Mouse (Mus musculus) skeletal muscle tissue, adult 2 months (tissue): ENCODE measurements around the gene Pcf11.

Source experiments
- DNase-seq: peaks from one replicate; pipeline ENCODE4 v3.0.0-alpha.2; 2012; ENCODE audit warnings: low read depth, low spot score

The Pcf11 gene

DNA sequence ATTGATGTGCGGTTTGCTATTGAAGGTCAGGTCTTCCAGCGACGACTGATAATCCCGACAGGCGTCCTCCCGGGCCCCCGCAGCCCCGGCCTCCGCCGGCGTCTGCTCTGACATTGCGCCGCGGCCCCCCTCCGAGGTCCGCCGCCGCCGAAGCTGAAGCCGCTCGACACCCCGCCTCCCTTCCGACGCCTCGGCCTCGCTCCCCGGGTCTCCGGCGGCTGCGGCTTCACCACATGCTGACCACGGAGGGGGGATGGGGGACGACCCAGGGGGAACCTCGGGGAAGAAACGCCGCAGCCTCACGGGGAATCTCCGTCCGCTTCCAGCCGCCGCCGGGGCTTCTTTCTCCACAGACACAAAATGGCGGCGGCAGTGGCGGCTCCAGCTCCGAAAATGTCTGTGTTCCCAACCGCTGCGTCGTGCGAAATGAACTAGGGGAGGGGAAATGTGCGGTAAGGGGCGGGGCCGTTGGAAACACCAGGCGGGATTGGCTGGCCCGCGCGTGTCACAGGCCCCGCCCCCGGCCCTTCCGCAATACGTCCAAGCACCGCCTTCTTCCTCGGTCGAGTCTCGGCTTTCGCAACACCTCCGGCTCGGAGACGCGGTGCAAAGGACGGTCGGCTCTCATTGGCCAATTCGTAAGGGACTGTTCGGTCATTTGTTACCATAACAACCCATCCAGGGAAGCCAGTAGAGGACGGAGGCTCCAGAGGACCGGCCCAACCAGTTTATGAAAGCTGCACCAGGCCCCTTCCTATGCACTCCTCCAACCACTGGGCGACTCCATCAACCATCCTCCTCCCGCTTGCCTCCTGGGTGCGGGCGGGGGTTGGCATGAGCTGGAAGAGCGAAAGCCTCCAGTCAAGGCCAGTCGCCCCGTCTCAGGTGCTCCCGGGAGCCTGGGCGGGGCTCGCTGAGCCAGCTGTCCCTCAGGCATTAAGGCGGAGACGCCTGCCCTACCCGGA lies at the start of gene Pcf11:
TSS of gene Pcf11 (minus strand) at position 428 of the 965 bp plus-strand sequence.
- DNase-seq: peak; percentile 99

DNA sequence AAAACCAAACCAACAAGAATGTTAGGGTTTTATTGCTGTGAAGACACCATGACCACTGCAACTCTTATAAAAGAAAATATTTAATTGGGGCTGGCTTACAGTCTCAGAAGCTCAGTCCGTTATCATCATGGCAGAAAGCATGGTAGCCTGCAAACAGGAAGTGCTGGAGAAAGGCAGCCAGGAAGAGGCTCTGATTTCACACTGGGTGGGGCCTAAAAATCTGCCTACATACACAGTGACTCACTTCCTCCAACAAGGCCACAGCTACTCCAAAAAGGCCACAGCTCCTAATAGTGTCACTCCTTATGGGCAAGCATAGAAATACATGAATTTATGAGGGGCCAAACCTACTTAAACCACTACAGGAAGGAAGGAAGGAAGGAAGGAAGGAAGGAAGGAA lies 45.3 kb upstream of the Pcf11 start:
- DNase-seq: no peak

DNA sequence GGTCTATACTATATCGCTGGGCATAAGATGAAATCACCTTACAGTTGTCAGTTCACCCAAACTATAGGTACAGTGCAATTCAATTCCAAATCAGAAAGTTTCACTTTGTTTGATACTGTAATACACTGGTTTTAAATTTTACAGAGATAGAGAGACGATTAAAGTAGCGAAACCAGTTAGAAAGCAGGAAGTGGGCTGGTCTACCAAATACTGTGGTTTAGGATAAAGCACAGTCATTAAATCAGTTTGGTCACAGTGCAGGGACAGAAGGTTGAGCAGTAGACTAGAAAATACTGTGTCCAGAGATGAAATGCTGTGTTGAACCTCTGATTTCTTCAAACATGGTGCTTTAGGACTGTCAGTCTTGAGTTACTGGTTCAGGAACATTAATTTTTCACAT lies 41.9 kb upstream of the Pcf11 start:
- no peak for DNase-seq

DNA sequence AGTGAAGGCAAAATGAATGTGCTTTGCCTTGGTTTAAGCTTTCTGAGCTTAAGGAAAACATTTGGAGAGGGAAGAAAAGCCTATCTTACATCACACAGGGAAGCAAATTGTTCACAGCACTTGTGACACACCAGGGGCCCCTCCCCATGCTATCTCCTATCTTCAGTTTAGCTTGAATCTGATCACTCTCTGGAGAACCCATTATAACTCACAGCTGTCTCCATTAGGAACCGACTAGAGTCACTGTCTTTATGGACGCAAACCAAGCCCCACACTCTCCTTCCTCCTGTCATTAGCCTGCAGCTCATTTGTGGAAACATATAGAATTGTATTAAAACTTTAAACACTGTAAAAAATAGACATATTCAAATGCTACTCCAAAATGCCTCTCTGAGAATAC lies 39.8 kb upstream of the Pcf11 start:
- no peak for DNase-seq

DNA sequence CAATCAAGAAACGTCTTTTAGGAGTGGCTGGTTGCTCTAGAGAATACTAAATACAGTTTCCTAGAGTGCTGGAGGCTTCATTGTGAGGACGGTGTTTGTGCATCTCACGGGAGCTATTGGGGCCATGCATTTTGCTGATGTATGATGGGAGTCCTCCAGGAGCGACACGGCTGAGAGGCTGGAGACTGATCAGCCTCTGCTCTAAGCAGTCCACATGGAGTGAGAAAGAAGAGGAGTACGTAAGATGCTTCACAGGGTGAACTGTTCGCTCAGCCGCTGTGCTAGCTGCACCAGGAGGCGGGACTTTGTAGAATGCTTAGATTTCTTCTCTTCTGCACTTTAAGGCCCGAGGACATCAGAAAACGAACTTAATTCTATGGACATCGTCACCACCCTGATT lies 37.0 kb upstream of the Pcf11 start:
- DNase-seq: no peak

DNA sequence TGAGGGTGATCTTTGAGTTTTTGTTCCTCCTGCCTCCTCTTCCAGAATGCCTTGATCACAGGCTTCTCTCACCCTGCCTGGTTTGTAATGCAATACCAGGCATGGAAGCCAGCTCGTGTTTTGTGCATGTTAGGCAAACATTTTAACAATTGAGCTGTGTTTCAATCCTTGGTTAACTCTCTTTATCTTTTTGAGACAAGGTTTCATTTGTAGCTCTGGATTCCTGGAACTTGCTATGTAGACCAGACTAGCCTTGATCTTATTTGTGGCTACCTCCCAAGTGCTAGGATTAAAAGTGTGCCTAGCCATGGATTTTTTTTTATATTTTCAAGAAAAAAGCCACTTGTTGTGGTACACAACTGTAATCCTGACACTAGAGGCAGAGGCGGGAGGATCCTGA lies 35.8 kb upstream of the Pcf11 start:
- DNase-seq: no peak

DNA sequence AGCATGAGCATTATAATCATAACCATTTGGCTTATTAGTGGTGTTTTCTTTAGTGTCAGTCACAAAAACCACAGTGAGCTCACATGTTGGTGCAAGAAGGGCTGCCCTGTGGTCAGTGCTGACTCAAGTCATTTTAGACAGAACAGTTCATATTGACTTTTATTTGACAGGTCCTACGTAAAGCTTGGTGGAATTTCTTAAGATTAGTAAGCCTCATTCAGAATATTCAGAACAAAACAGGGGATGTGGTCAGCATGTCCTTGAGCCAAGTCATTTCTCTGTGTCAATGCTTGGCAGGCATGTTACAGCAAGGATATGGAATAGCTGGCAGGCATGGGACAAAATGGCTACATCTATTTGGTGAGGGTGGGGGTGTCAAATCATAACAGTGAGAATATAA lies 33.9 kb upstream of the Pcf11 start:
- DNase-seq: no peak

DNA sequence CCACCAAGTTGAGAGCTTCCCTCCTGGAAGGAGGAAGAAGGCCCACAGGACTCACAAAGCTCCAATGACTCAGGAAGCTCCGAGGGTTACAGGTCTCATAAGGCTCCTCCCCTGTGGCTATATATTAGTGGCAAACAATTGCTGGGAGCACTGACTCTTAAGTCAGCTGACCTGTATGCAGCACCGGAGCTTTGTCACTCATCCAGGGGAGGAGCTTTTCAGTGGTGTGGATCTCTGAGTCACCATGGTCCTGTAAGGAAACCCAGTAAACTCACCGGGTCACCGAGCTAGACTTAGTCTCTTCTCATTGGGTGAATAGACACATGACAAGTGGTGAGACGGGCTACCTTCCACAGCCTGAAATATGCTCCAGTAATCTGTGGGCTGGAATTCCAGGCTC lies 29.0 kb upstream of the Pcf11 start:
- no peak for DNase-seq

DNA sequence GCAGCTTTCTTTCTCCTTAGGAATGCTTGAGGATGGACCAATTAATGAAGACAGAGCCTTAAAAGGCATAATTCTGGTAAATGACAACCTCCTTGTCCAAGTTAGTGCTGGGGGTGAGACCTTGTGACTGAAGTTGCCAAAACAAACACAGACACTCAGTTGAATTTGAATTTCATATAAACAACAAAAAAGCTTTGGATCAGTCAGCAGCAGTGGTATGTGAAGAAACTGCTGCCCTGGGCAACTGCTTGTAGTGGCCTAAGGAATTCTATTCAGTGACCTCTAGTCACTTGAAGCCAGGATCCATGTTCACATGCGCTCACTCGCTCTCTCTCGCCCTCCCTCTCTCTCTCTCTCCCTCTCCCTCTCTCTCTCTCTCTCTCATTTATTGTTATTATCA lies 26.7 kb upstream of the Pcf11 start:
- no peak for DNase-seq

DNA sequence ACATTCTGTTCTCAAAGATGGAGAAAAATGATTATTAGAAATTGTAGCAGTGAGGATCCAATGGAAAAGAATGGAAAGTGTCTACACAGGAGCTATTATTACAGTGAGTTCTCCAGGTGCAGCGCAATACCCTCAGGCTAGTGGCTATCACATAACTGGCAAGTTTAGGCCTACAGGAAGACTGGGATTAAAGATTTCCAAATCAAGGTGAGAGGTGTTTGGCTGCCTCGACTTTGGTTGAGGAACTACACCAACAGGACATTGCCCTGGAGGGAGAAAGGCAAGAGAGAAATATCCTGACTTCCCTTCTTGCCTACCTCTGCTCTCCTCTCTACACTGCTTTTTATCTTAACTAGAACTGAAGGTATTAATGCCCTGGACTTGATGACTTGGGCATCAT lies 19.4 kb upstream of the Pcf11 start:
- DNase-seq: no peak

DNA sequence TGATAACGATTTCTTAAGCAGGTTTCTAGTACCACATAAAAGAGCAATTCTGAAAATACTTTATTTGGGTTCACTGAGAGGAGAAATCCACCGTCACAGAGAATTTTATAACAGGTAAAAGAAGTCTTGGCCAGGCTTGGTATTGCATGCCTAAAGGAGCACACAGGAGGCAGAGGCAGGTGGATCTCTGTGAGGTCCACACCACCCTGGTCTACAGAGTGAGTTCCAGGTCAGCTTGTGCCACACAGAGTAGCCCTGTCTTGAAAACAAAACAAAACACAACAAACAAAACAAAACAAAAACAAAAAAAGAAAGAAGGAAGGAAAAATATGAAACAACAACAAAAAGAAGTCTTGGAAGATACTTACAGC lies 18.6 kb upstream of the Pcf11 start:
- DNase-seq: no peak

DNA sequence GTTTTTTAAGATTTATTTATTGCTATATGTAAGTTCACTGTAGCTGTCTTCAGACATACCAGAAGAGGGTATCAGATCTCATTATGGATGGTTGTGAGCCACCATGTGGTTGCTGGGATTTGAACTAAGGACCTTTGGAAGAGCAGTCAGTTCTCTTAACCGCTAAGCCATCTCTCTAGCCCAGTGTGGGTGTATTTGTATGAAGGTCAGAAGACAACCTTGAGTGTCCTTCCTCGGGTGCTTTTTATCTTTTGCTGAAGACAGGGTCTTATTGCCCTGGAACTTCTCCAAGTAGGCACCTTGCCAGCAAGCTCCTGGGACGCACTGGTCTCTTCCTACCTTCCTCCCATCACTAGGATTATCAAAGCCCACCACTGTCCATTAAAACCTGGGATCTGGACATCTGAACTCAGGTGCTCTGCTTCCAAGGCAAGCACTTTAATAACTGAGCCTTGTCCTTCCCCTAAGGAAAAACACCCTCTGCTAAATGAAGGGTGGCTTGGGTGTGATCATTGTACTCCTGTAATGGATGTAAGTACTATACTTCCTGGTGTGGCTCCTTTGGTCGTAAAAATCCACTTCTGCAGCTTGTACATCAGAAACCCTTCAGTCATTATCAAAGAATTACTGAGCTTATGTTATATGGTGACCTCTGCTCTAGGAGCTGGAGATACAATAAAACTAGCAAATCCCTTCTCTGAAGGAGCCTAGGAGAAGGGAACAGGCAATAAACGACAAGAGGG lies 18.0 kb upstream of the Pcf11 start:
- DNase-seq: no peak

DNA sequence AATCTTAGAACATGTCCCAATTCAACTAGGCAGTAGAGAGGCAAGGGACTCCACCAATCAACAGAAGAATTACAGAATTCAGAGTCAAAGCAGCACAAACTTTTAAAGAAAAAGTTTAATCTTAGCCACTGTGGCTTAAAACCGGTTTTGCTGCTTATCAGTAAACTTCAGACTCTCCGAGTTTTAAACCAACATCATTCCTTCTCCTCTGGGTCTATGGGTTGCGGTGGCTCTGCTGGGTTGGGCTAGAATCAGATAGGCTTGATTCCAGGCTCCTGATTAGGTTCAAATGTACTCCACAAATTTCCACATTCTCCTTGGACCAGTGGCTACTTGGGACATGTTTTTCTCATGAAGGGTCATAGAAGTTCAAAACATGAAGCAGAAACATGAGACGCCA lies 7.6 kb upstream of the Pcf11 start:
- DNase-seq: no peak

DNA sequence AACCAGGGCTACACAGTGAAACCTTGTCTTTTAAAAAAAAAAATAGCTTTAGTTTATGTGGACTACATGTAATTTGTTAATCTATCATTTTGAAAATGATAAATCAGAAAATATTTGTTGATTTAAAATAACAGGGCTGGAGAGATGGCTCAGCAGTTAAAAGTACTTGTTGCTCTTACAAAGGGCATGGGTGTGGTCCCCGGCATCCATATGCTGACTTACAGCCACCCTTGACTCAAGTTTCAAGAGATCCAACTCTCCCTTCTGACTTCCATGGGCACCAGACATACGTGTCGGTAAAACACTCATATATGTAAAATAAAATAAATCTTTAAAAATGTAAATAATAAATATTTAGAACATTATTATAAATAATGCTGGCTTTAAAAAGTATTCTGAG lies 5.4 kb upstream of the Pcf11 start:
- no peak for DNase-seq

DNA sequence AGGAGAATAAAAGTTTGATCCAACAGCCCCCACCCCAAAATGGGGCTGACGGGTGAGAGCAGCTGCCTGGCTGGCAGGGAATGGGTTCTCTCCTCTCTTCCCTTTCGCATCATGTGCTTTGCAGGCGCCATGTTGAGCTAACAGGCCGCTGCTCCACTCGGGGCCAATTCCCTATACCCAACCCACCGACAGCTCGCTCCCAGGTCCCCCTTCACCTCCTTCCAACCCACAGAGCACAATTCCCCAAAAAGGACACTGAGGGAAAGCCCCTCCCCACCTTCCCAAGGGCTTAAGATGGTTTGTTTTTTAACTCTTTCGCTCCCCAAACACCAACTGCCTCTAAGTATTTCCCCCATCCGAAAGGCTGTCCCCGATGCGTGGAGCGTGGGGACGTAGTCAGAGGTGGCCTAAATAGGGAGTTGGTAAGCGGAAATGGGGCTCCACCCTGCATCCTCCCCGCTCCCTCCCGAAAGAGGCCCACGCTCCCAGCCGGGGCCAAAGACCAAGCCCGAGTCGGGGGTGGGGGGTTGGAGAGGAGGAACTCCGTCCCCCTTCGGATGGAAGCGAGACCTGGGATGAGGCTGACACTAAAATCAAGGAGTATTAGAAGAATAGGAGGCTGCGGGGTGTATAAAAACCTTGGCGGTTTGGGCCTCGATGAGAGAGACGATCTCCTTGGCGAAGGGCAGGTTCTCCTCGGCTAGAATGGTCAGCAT lies 785 bp downstream of the Pcf11 start:
- peak; percentile 42 for DNase-seq

DNA sequence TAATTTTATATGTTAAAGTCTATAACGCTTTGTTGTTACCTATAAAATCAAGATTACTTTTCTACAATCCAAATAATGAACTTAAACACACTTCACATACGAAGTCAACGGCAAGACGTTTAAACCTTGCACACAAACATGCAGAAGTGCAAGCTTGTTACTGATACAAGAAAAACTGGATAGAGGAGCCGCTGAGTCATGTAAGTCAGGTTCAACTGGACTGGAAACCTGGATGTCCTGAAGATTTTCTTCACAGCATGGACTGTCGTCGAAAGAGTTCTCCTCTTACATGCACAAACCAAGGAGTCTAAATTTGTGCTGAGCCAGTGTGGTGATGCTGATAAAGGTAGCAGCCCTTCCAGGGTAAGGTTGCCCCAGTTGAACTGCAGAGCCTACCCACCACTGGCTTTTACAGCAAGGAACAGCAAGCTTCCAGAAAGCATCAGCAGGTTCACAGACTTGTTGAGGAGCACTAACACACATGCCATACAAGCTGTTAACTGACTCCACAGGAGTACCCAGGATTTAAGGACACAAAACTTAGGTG lies 3.4 kb downstream of the Pcf11 start:
- DNase-seq: peak; percentile 39

DNA sequence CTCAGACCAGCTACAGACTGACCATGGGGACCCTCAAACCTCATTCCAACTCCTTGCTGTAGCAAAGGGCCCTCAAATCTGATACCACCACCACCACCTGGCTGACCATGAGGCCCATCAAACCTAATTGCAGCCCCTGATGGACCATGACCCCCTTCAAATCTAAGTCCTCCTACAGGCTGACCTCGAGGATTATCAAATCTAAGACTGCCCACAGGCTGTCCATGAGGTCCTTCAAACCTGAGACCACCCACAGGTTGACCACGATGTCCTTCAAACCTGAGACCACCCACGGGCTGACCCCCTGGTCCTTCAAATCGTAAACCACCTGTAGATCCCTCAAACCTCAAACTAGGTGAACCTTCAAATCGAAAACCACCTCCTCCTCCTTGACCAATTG lies 11.7 kb downstream of the Pcf11 start:
- DNase-seq: no peak

DNA sequence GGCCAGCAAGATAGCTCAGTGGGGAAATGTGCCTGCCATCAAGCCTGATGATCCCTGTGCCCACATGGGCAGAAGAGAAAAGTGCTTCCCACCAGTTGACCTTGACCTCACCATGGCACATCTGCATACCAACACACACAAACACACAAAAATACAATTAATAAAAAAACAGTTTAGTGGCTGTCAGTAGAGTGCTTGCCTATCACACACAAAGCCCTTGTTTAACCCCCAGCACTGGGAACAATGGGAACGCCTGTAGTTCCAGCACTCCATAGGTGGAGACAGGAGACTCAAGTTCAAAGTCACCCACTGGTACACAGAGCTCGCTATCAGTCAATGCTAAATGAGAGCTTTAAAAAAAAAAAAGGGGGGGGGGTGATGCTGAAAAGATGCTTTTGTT lies 13.3 kb downstream of the Pcf11 start:
- no peak for DNase-seq

DNA sequence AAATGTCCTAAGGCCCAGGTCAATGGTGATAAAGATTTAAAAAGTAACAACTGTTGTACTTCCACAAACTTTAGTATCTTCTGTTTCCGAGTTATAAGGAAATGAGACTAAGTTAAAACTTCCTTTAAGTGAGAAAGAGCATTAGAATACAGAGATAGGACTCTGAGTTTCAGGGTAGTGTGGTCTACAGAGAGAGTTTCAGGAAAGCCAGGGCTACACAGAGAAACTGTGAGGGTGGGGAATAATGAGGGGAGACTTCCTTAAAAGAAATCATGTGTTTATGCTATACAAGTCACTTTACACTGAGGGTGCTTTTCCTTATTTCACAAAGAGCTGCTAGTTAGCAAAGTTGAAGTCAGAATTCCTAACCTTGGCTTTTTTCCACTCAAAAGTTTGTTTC lies 16.4 kb downstream of the Pcf11 start:
- no peak for DNase-seq

DNA sequence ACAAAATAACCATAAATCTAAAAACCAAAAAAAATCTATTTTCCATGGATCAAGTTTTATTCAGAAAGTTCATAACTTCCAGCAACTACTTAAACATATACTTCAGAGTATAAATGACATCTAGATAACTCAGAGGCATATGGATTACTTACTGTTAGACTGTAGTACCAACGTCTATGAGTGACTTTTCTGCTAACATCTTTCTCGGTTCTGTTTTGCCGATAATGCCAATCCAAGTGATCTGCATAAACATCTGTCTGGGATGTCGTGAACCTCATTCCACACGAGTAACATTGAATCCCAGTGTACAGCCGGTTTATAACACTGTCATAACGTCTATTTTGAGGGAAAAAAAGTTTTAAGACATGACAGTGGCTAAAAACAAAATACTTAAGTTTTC lies 21.9 kb downstream of the Pcf11 start:
- DNase-seq: no peak

DNA sequence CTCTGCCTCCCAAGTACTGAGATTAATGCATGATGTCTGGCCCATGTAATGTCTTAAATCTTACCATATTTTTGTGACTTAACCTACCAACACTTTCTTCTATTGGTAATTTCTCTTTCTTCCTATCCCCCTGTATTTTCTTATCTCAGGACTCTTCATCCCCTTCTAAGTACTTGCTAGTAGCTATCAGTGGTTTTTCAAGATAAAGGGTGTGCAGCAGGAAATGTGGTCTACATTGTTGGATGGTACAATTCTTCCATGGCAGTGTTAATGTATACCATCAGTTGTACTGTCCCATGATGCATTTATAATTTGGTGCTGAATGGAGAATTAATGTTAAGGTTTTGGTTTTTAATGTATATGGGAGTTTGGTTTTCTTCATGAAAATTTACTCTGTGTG lies 27.4 kb downstream of the Pcf11 start:
- DNase-seq: no peak

DNA sequence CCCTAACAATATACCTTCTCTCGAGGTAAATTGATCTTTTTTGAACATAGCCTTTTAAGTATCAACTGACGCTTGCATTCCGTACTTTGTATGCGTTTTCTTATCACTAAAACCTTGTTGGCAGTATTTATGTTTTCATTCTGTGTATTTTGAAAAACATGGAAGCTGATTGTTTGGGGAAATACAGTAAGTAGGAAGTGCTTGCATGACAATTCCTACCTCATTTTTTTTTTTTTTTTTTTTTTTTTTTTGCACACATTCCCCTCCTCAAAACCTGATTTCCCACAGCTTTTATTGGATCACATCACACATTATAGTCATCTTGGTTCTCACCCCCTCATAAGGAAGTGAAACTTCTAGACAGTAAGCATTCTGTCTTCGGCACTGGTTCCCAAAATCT lies 31.7 kb downstream of the Pcf11 start:
- no peak for DNase-seq
